Mouse (Mus musculus) layer of hippocampus, postnatal 25 days (tissue): Measurements from ENCODE around the gene Rarres1. TPM values are rescaled to one million over a fixed set of nuclear protein-coding genes. Genes with fewer than 3 reads are reported as not detected.

ENCODE experiments used
- DNase-seq, 2 experiments: peaks; one replicate each; pipeline ENCODE4 v3.0.0; 2022; ENCODE audit warnings: mixed read lengths in 2 of 2, low spot score in 1 of 2; ENCODE audit errors: extremely low spot score in 1 of 2
- total RNA-seq, 2 experiments: library from RNA; stranded (reverse); gene quantifications; 2 replicates each; pipeline ENCODE4 v1.2.3; 2021

The Rarres1 gene
- total RNA-seq, 2 experiments from 2014 or later: 1.2 to 1.7 TPM

DNA sequence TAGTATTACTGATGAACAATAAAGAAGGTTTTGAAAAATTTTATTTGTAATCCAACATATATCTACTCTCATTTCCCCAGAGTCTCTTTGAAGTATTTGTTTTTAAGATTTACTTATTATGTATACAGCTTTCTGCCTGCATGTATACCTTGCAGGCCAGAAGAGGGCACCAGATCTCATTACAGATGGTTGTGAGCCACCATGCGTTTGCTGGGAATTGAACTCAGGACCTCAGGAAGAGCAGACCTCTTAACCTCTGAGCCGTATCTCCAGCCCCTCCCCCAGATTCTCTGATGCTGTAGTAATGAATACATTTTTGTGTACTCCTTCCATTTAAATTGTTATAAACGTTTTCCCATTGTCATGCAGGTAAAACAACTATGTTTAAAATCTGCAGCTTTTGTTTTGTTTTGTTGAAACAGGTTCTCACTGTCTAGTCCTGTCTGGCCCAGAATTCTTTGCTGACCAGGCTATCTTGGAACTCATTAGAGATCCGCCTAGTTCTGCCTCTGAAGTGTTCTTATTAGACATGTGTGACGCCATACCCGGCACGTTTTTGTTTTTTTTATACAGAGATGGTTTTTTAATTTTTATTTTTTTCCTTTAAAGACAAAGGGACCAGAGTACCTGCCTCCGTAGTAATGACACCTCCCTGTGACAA lies 85.9 kb downstream of the Rarres1 start:
- DNase-seq: no peak

Other genes starting within 250 kb of the Rarres1 start
- 1 to 10 TPM; 1.2 TPM for gene Mlf1, start 141.4 kb downstream of the Rarres1 start, total RNA-seq
- gene Gm17402, start 140.4 kb downstream of the Rarres1 start, total RNA-seq: not detected
- gene Gfm1, start 85.4 kb downstream of the Rarres1 start, total RNA-seq: 10 to 100 TPM; 54.3 to 56.0 TPM
- 10 to 100 TPM; 50.3 to 52.2 TPM for gene Lxn, start 51.6 kb downstream of the Rarres1 start, total RNA-seq
- 10 to 100 TPM; 37.9 to 44.0 TPM for gene Mfsd1, start 67.2 kb upstream of the Rarres1 start, total RNA-seq